ENCODE assay signal across 8 mouse cellular contexts in the genomic region with DNA sequence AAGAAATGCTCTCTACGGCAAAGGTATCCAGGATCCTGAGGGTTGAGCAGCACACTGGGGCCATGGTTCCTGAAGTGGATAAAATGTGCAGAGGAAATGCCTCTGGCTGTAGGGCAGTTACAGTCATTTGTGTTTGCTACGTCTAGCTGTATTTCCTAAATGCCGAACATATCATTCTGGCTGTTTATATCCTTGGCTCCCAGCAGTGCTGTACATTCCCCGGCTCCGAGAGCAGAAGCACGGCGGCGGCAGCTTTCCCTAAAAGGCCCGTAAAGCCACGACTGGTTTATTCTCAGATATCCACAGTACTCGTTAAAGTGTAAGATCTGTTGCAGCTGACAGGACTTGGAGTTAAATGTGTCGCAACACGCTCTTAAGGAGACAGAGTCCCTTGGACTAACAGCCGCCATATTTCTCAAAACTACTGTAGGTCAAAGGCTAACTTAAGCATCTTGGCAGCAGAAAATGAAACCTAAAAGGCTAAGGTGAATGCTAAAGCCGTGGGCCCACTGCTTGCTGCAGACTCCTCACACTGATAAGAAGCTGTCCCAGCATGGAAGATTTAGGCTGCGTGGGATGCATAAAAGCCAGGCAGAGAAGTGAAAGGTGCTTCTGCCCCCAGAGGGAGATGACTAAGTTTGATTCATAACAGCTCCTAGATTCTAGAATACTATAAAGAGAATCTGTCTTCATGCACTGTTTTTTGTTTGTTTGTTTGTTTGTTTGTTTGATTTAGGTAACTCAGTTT.
DNase-seq lines count a peak whose midpoint lies in the region; ATAC-seq and TF ChIP-seq lines count a peak whose summit lies in the region.

No protein-coding gene starts in this region.

- no peaks in the 10 kb centered on the region for H3K27me3 ChIP-seq in heart, adult 2 months (ENCODE audit: control insufficient read depth, insufficient read depth, low read length)

- no peak for ATAC-seq in megakaryocyte progenitor cell, adult 5-6 weeks (replicated peaks; ENCODE audit: poor library complexity)

- no peaks in the 10 kb centered on the region for H3K79me2 ChIP-seq in heart, adult 2 months (replicated peaks; ENCODE audit: control insufficient read depth, insufficient read depth, low read length)

- H3K4me3 ChIP-seq in gastrocnemius, adult 2 months: peak overlapping the region; percentile 63
- H3K4me3 ChIP-seq in heart, adult 2 months: peak overlapping the region; percentile 35

- no peak for TF ChIP-seq EP300 in heart, adult 2 months (IDR thresholded peaks at IDR 0.05; ENCODE audit: insufficient read depth, low read depth, low read length)

- TF ChIP-seq CTCF in gastrocnemius, adult 2 months (IDR thresholded peaks at IDR 0.05): no peak
- no peak for TF ChIP-seq CTCF in heart, adult 2 months (IDR thresholded peaks at IDR 0.05)

- H3K36me3 ChIP-seq in heart, adult 2 months (ENCODE audit: control insufficient read depth, insufficient read depth, low read length): no peaks in the 10 kb centered on the region

- intact Hi-C loops in gastrocnemius, adult 2 months (cut with DNase I): no loop called here
- intact Hi-C loops in heart, adult 2 months (cut with DNase I): no loop called here

- peak overlapping the region; percentile 63 for H3K27ac ChIP-seq in gastrocnemius, adult 2 months
- peak overlapping the region; percentile 22; the same call in 1 of the 2 replicates for H3K27ac ChIP-seq in heart, adult 2 months

- TF ChIP-seq POLR2A in heart, adult 2 months (IDR thresholded peaks at IDR 0.05; ENCODE audit: insufficient read depth, low read depth, low read length): no peak

- whole genome bisulfite sequencing in heart, adult 2 months: 21% methylated on average over 16 of the region's 16 CpGs

- peaks cover 2% of the 10 kb centered on the region; the same call in 1 of the 2 replicates for H3K4me1 ChIP-seq in heart, adult 2 months (ENCODE audit: control insufficient read depth, insufficient read depth, low read length)

- H3K9ac ChIP-seq in heart, adult 2 months (ENCODE audit: low read depth, low read length): 0 out of 2 replicates have a peak overlapping the region, but pooled peaks have one; percentile 6

- DNase-seq in gastrocnemius, adult 2 months: no peak
- no peak for DNase-seq in gastrocnemius, adult 8-10 months (ENCODE audit: low spot score in 2 of 2)
- DNase-seq in heart, adult 2 months: peak; percentile 12 to 24
- peak; percentile 60 for DNase-seq in kidney, postnatal 10 days
- peak; percentile 27 for DNase-seq in right cerebral cortex, postnatal 4 days
- no peak for DNase-seq in cerebellum, adult 18-20 months
- no peak for DNase-seq in embryo, embryonic 11 days

Comparison
In these comparisons a context has a peak if more than half of its experiments do, and no peak if none do; other contexts are left out.
1. DNase-seq: peak in heart, adult 2 months (2 of 2), kidney, postnatal 10 days (single experiment) and right cerebral cortex, postnatal 4 days (single experiment); none in gastrocnemius, adult 2 months (single experiment), gastrocnemius, adult 8-10 months (0 of 2), cerebellum, adult 18-20 months (0 of 2) and embryo, embryonic 11 days (single experiment).